Mouse (Mus musculus): ENCODE results near the gene Enox1.

Enox1 gene

DNA sequence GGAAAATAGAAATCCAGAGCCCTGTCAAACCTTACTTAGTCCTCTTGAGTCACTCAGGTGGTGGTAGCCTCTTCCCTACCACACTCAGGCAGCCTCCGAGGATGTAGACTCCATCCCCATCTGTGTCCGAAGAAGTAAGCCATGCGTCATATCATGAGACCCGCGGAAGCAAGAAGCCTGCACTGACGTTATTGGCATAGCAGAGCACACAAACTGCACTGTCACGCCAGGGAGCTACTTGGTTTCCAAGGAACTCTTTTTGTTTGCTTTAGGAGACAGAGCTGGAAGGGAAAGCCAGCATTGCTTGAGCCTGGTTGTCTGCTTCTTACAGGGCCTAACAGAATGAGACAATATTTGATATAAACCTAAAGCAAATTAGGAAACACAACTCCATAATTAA, 284.2 kb downstream of the Enox1 start:
- no peak for DNase-seq (ENCODE audit: low read depth in 1 of 2, low spot score in 2 of 2)

DNA sequence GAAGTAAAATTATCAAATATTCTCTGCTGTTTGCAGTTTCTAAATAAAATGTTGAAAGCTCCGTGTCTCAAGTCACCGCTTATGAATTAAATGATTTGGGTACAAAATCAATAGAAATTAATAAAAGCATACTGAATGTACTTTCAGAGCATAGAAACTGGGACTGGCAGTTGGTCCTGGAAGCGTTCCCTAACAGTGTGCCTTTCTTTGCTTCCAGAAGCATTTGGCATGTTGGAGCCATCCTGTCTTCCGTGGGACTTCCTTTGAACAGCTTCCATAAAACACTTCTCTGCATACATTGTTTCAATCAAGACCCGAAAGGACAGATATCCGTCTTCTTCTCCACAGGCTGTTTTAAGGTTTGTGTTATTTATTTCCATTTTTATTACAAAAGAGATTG, 285.0 kb downstream of the Enox1 start:
- DNase-seq (ENCODE audit: low read depth in 1 of 2, low spot score in 2 of 2) = no peak

DNA sequence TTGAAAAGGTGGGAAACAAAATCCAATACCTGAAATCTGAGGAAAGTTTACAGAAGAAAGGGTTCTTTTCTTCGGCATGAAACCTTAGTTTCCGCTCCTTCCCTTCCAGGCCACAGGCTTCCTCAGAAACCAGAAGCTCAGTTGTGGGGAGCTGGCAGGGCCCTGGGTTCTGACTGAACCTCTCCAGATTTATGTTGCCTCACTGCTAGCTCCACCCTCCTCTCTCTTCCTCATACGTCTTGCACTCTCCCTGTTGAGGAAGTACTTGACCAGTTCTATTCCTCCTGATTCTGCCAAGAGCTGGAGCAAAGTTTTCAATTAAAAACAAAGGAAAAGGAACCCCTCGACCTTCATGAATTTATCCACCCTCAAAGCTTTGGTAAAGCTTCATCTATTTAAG, 291.4 kb downstream of the Enox1 start:
- no peak for DNase-seq (ENCODE audit: low read depth in 1 of 2, low spot score in 2 of 2)

DNA sequence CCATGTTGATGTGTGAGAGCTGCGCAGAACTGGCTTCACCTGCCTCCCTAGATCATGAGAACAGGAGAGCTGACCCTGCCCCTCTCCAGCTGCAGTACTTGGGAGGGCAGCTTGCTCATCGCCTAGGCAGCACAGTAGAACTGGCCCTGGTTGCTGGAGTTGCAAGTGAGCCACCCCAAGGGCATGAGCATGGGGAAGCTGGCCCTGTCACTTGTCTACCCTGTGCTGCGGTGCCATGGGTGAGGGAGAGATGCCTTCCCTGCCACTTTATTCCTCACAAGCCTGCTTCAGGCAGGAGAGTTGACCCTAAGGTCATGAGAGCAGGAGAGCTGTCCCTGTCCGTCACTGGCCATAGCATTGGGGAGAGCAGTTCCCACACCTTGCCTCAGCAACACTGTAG, 295.4 kb downstream of the Enox1 start:
- no peak for DNase-seq (ENCODE audit: low read depth in 1 of 2, low spot score in 2 of 2)

DNA sequence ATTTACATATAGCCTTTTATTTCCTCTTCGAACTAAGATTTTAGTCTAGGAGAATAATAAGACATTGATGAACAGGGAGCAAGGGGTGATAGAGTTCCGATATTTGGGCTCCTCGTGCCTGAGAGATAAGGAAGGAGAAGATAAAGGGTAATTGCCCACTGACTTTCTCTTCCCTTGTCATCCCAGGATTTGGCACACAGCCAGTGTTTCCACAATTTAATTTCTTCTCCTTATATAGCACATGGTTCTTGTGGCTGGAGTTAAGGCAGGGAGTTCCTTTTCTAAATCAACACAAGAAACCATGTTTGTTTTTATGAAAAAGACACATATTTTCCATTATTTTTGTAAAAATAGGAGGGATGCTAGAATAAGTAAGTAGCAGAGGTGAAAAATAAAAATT, 299.5 kb downstream of the Enox1 start:
- DNase-seq (ENCODE audit: low read depth in 1 of 2, low spot score in 2 of 2) = no peak

DNA sequence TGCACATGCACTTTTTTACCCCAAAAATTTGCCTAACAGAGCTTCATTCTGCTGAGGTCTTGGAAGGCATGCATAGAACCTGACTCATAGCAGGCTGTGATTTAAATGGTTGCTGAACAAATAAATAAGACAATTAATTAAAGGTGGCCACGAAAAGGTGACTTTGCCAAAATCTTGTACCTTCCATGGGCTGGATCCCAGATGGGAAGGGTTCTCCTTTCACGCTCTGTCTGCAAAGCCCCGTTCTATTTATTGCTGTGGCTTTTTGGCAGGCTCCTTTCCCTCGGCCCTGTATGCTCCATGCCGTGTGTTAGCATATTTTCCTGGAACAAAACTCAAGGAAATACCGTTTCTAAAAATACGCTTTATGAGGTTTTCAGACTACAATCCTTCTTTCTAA, 300.3 kb downstream of the Enox1 start:
- DNase-seq (ENCODE audit: low read depth in 1 of 2, low spot score in 2 of 2) = no peak

DNA sequence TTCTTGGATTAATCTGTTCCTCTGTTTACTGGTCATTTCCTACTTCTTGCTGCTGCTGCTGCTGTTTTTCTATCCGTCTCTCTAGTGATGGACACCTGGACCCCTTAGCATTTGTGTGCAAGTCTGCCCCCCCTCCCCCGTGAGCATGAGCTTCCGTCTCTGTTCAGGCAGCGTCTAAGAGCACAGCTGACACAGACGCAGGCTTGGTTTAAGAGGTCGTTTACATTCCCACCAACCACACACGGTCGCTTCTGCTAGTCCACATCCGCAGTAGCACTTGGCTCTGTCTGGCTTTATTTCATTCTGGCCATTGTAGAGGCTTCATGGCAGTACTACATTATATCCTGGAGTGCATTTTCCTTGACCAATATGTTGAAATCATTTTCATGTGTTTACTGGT, 301.7 kb downstream of the Enox1 start:
- no peak for DNase-seq (ENCODE audit: low read depth in 1 of 2, low spot score in 2 of 2)

DNA sequence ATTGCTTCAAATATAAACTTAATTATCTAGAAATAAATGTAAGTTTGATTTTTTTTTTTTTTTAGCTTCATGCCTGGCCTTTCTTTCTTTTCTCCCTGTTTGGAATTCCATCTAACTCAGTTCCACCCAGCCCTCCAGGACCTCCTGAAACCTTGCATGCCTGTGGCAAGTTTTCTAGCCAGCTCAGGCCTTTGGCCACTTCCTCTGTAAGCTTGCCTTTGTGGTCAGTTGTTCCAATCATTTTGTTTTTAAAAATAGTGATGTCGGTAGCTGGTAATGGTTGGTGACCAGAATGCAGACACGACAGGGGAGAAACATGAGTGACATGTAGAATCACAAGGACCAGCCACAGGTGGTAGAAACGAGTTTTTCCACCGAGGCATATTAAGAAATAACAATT, 307.4 kb downstream of the Enox1 start:
- DNase-seq (ENCODE audit: low read depth in 1 of 2, low spot score in 2 of 2) = no peak

DNA sequence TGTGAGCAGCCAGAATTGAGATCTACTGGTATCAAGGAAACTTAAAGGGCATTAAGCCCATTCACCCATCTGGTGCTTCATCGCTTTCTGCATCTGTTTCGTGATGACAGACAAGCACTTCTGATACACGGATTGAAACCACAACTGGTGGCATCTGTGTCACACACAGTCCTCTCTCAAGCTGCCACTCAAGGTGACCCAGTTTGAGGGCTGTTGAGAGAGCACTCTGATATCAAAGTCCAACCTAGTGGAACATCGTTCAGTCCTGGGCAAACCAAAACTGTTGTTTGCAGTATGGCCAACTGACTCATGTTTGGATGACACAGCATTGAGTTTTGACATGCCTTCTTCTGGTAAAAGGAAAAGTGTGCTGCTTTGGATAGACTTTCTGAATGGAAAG, 308.2 kb downstream of the Enox1 start:
- no peak for DNase-seq (ENCODE audit: low read depth in 1 of 2, low spot score in 2 of 2)

DNA sequence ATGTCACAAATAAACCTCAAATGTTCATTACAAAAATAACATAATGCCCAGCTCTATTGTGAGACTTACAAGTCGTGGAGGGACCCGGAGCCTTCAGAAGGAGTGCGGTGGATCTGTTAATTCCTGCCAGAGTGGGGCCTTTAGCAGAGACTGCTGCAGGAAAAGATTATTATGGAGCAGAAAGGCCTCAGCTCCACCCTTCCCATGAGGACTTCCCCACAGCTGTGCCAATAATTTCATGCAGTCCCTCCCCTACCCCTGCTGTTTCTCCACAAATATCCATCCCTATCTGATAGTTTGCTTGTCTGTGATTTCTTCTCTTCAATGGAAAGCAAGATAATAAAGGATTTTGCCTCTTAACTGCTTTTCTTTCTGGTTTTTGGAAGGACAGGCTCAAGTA, 314.0 kb downstream of the Enox1 start:
- no peak for DNase-seq (ENCODE audit: low read depth in 1 of 2, low spot score in 2 of 2)

DNA sequence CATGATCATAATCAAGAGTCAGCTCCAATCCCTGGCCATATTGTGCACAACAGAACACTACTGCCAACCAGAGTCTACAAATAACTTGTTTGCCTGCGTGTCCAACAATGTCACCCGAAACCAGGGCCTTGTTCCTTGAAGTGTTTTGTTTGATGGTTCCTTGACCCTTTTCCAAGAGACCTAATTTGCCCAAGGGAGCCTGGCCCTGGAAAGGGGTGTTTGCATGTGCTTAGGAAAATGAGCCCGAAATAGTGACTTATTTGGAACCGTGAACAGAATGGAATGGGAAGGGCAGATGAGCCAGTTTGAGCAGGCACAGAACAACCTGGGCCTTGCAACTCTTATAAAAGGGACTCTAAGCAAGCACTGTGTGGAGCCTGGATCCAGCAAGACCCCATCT, 316.9 kb downstream of the Enox1 start:
- no peak for DNase-seq (ENCODE audit: low read depth in 1 of 2, low spot score in 2 of 2)

DNA sequence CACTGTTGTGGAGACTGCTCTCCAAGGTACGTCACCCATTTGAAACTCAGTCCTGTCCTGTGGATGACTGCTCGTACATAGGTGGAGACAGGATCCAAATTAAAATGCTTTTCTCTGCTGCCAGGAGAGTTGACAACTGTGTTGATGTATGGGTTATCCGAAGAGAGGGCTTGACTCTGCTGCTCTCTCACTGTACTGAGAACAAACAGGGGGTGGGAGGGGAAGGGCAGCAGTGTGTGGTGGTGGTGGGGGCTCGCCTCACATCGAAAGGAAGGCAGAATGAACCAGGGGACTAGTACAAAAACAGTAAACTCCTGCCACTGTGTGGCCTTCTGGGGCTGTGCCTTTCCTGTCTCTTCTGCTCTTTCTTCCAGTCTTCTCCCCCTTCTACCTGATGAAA, 317.5 kb downstream of the Enox1 start:
- DNase-seq (ENCODE audit: low read depth in 1 of 2, low spot score in 2 of 2) = no peak

DNA sequence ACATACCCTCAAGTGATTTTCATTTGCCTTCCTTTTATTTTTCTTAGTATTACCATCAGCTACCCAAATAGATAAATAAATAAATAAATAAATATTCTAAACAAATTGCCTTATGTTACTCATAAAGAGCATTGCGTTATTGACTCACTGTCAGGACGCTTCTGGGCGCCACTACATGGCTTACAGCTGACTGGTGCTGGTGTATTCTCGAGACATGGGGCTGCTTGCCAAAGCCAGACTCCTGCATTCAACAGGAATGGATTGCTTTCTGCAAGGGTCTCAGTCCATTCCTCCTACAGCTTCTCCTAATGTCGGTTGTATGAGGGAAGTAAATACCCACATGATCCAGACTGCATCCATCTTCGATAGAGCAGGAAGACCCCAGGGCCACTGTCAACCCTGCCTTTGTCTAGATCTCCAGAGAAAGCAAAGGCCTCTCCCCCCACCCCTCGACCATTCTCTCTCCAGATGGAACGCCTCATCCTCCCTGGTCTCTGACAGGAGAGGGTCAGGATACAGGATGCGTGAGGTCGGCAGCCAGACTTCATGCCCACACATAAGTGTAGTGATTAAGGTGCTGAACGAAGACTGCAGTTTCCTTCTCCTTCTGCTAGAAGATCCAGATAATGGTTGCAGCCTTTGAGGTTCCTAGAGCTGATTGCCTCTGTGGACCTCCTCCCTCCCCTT, 318.7 kb downstream of the Enox1 start:
- no peak for DNase-seq (ENCODE audit: low read depth in 1 of 2, low spot score in 2 of 2)

DNA sequence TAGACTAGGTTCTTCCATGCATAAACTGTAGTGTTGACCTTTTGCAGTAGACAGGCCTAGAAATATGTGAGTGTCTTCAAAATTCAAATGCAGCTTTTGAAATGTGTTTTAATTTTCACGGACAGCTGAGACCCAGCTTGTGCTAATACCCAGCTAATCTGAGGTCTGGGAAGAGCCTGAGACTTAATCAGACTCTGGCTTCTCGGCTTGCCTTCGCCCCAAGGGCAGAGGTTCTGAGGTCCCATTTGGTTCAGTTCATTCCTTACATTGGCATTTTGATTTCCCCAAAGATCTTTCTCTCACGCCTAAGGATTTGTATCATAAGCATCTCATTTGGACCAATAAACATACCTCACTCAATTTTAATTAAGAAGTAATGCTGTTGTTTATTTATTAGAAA, 321.1 kb downstream of the Enox1 start:
- no peak for DNase-seq (ENCODE audit: low read depth in 1 of 2, low spot score in 2 of 2)

DNA sequence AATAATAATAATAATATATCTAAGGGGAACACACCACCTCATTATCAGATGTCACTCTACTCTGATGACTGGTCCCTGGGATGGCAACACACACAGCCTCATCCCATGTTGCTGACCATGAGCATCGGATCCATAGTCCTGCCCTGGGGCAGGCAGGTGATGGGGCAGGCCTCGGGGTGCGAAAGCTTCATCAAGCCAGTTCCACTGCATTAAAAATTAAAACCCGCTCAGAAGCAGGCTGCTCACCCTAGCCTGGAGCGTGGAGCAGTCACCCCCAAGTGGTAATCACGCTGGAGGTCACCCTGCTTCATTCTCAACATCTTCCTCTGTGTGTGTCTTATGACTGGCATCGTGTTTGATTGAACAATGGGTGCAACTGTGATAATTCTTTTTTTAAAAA, 321.6 kb downstream of the Enox1 start:
- no peak for DNase-seq (ENCODE audit: low read depth in 1 of 2, low spot score in 2 of 2)

DNA sequence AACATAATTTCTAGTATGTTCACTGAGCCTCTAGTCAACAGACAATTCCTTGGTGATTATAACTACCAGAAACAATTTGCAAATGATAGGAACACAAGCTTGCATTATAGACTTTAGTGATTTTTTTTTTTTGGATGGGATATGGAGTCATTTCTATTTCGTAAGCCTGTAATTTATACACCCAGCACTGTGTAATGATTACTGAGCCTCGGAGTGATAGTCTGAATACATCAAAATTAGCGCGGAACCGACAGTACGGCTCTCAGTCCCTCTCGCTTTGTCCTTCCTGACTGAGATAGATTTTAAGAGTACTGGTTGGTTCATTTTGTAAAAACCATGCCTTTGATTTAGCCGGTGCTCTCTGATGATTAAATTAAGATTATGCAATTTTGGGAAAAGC, 322.1 kb downstream of the Enox1 start:
- no peak for DNase-seq (ENCODE audit: low read depth in 1 of 2, low spot score in 2 of 2)

DNA sequence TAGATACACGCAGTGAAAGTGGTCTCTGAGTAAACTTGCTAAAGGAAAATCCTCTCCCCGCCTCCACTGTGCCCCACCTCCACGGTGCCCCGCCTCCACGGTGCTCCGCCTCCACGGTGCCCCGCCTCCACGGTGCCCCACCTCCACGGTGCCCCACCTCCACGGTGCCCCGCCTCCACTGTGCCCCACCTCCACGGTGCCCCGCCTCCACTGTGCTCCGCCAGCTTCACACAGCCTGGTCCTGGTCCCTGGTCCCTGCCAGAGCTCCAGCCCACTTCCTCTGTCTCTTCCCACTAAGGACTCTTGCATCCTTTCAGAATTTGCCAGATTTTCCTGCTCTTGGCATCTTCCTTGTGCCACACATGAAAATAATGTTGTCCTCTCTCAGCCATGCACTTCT, 326.5 kb downstream of the Enox1 start:
- no peak for DNase-seq (ENCODE audit: low read depth in 1 of 2, low spot score in 2 of 2)

DNA sequence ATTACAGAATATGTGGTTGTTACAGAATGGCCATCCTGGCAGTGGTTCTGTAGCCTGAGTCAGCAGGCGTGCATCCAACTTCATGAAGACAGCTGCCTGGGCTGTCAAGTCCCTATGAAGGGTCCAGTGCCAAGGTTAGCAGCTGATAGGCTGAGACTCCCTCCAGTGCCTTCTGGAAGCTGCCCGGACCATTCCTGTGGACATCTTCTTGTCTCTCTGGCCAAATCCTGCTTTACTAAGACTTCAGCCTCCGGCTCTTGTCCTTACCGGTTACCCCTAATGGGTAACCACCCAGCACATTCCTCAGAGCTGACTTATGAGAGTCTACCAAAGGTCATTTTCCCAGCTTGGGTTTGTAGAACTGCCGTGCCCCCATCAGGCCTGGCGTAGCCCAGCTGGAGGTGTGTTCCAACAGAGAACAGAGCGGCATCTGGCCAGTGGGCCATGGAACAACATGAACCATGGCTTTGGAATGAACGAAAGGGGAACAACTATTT, 328.4 kb downstream of the Enox1 start:
- DNase-seq (ENCODE audit: low read depth in 1 of 2, low spot score in 2 of 2) = no peak

DNA sequence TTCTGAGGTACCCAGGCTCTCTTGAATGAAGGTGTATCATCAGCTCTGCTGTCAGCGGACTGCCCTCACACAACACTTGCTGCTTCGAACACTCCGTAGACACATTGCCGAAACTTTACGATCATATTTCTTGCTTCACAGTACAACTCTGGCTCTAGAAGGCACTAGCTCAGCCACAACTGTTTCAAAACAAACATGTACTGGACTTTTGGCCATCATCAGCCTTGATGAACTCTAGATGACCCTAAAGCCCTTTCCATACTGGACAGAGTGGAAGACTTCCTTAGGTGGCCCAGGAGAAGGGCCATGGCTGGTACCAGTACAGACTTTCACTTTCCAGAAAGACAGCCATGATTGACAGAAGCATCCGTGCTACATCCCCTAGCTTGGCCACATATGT, 334.1 kb downstream of the Enox1 start:
- no peak for DNase-seq (ENCODE audit: low read depth in 1 of 2, low spot score in 2 of 2)

DNA sequence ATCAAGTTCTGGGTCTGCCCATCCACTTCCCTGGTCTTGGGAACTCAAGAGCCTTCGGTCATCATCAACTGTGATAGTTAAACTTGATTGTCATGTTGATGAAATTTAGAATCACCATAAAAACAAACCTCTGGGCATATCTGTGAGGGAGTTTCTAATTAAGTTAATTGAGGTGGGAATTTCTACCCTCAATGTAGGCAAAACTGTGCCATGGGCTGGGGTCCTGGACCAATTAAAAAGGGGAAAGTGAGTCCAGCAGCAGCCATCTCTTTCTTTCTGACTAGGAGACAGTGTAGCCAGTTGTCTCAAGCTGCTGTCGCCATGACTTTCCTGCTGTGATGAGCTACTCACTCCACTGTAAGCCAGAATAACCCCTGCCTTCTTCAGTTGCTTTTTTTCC, 335.2 kb downstream of the Enox1 start:
- DNase-seq (ENCODE audit: low read depth in 1 of 2, low spot score in 2 of 2) = no peak

DNA sequence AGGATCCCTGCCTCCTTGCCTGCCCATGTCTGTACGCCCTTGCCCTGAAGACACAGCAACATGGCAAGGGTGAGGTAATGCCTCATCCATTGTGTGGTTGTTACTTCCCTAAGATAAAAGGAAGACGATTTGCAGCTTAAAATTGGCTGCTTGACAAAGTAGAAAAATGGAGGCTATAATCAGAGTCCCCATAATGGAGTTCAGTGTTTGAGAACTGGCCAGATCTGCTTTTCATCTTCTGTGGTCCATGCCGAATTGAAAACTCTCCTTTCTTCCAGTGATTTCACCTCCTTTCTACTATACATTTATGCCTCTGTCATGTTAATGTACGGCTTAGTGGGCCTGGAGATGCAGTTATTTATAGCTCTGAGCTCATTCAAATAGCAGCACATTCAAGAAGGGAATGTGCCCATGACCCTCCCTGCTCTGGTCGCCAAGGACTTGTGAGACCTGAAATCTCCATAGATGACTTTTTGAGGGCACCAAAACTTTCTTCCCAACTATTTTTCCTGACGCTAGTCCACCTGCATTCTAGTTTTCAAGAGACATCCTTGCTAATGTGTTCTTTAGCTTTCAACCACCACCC, 343.5 kb downstream of the Enox1 start:
- no peak for DNase-seq (ENCODE audit: low read depth in 1 of 2, low spot score in 2 of 2)

DNA sequence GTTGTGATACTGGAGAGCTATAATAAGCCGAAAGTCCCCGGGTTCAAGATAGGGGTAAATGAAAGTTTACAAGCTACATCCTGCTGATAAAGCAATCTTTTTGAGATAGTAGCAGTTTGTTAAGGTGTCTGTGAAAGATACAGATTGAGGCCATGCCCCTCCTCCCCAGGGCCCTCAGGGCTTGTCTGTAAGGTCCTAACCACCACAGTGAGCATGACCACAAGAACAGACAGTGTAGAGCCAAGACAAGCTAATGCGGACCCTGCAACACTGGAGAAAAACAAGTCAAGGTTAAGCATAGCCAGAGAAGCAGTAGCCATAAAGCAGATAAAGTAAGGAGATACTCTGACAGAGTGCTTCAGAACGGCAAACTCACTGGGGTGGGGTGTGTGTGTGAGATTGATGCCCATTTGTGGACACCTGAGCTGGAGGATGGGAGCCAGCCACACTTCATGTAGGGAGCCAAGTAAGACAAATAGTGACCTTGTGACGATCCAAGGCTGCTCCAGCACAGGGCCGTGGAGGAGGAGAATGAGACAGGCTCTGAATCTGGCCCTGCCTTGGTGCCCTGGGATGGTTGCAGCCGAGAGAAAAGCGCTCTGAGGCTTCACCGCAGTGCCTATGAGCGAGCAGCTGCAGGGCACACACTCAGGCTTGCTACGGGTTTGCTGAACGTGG, 348.0 kb downstream of the Enox1 start:
- DNase-seq (ENCODE audit: low read depth in 1 of 2, low spot score in 2 of 2) = no peak

DNA sequence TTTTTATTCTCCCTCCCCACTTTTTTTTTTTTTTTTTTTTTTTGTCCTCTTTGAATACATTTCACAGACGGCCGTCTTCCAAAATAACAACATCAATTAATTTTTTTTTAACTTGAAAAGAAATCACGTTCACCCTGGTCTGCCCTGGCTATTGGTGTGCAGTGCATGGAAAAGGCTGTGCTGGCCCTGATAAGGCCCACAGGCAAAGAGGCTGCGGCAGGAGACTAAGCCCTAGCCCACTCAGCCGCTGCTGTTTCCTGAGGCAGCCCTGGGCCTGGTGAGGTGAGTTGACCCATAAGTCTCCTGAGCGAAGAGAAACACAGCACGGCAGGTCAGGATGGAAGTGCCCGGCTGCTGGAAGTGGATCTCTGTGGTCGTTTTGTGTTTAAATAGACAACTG, 349.8 kb downstream of the Enox1 start:
- DNase-seq (ENCODE audit: low read depth in 1 of 2, low spot score in 2 of 2) = no peak

All from monocyte, adult 2 months (primary cell).